Mouse (Mus musculus): ENCODE results near the gene Nup98. TPM values are rescaled to one million over a fixed set of nuclear protein-coding genes. Genes with fewer than 3 reads are reported as not detected.

Gene Nup98
- 16.9 and 20.7 TPM in 2 replicates for polyA plus RNA-seq (2015; fragmentation: Nextera tagmentation; extraction: Ambion mirVana)

- Histone ChIP-seq H3K27ac (peak within 1 kb of the TSS; percentile 88), H3K27me3 (no peaks in the 10 kb centered on the region), H3K4me2 (peak within 1 kb of the TSS; percentile 85), H3K9ac (peak within 1 kb of the TSS; percentile 91), H3K4me3 (replicated peaks) (peak within 1 kb of the TSS; percentile 92), H3K9me3 (replicated peaks) (no peaks in the 10 kb centered on the region), H3K36me3 (0 out of 2 replicates have a peak, but pooled peaks cover 4% of the 10 kb centered on the region), H3K4me1 (replicated peaks) (peaks cover 35% of the 10 kb centered on the region)
- ATAC-seq (ENCODE audit: low read depth) (peak; percentile 95), DNase-seq (peak; percentile 98)
- WGBS (ENCODE audit: insufficient replicate concordance), result under 1% methylated on average over 86 of the region's 87 CpGs
These were observed at the start of gene Nup98, which contains the start of gene Pgap2 for GRCm38 (mm10) chr7:102209756-102210721. TSS of gene Nup98 (minus strand) at chr7:102210176. TSS of gene Pgap2 (plus strand) at chr7:102210208.

GRCm38 (mm10) chr7:102258753-102259152, 48.8 kb upstream of the Nup98 start:
- H3K27ac ChIP-seq, result no peak overlapping the region

GRCm38 (mm10) chr7:102258189-102258588, 48.2 kb upstream of the Nup98 start:
- Histone ChIP-seq H3K27ac (no peak overlapping the region), H3K9me3 (replicated peaks) (no peaks in the 10 kb centered on the region), H3K4me2 (no peak overlapping the region), H3K4me3 (replicated peaks) (no peak overlapping the region), H3K36me3 (no peaks in the 10 kb centered on the region), H3K9ac (no peak overlapping the region), H3K4me1 (replicated peaks) (peaks cover 17% of the 10 kb centered on the region), H3K27me3 (no peaks in the 10 kb centered on the region)
- DNase-seq, result peak; percentile 72
- 19% methylated on average over 4 of the region's 4 CpGs for WGBS (ENCODE audit: insufficient replicate concordance)
- ATAC-seq (ENCODE audit: low read depth), result peak; percentile 52; the same call in 1 of the 2 replicates

More at GRCm38 (mm10) chr7:102258753-102259152, 48.8 kb upstream of the Nup98 start:
- Histone ChIP-seq H3K4me3 (replicated peaks) (no peak overlapping the region), H3K9ac (no peak overlapping the region), H3K4me2 (no peak overlapping the region), H3K4me1 (replicated peaks) (peaks cover 11% of the 10 kb centered on the region), H3K9me3 (replicated peaks) (no peaks in the 10 kb centered on the region), H3K27me3 (no peaks in the 10 kb centered on the region), H3K36me3 (no peaks in the 10 kb centered on the region)
- WGBS (ENCODE audit: insufficient replicate concordance), result 45% methylated on average over 3 of the region's 3 CpGs
- DNase-seq (peak; percentile 38), ATAC-seq (ENCODE audit: low read depth) (peak; percentile 52; the same call in 1 of the 2 replicates)

GRCm38 (mm10) chr7:102256636-102257035, 46.7 kb upstream of the Nup98 start:
- ATAC-seq (ENCODE audit: low read depth), result no peak
- Histone ChIP-seq H3K27ac (no peak overlapping the region), H3K9ac (no peak overlapping the region), H3K27me3 (no peaks in the 10 kb centered on the region), H3K4me3 (replicated peaks) (no peak overlapping the region), H3K9me3 (replicated peaks) (no peaks in the 10 kb centered on the region), H3K36me3 (no peaks in the 10 kb centered on the region), H3K4me2 (no peak overlapping the region), H3K4me1 (replicated peaks) (peaks cover 26% of the 10 kb centered on the region)
- WGBS (ENCODE audit: insufficient replicate concordance), result 81% methylated on average over 3 of the region's 3 CpGs
- DNase-seq, result no peak

GRCm38 (mm10) chr7:102255954-102256353, 46.0 kb upstream of the Nup98 start, which contains the start of gene Rhog:
TSS of gene Rhog (minus strand) at chr7:102256054.
- Histone ChIP-seq H3K36me3 (no peaks in the 10 kb centered on the region), H3K9ac (no peak within 1 kb of the TSS), H3K9me3 (replicated peaks) (no peaks in the 10 kb centered on the region), H3K27ac (no peak within 1 kb of the TSS), H3K27me3 (no peaks in the 10 kb centered on the region), H3K4me1 (replicated peaks) (peaks cover 33% of the 10 kb centered on the region), H3K4me2 (no peak within 1 kb of the TSS), H3K4me3 (replicated peaks) (no peak within 1 kb of the TSS)
- WGBS (ENCODE audit: insufficient replicate concordance), result 68% methylated on average over 3 of the region's 3 CpGs
- ATAC-seq (ENCODE audit: low read depth) (no peak), DNase-seq (no peak)

- DNase-seq (no peak), ATAC-seq (ENCODE audit: low read depth) (no peak)
- Histone ChIP-seq H3K9ac (peak overlapping the region; percentile 37; the same call in 1 of the 2 replicates), H3K4me2 (peak overlapping the region; percentile 35), H3K4me1 (replicated peaks) (peaks cover 36% of the 10 kb centered on the region), H3K27ac (peak overlapping the region; percentile 20; the same call in 1 of the 2 replicates), H3K9me3 (replicated peaks) (no peaks in the 10 kb centered on the region), H3K36me3 (no peaks in the 10 kb centered on the region), H3K27me3 (no peaks in the 10 kb centered on the region), H3K4me3 (replicated peaks) (no peak overlapping the region; the same call in 1 of the 2 replicates)
- WGBS (ENCODE audit: insufficient replicate concordance), result 22% methylated on average over 1 of the region's 1 CpGs
These were observed 43.7 kb upstream of the Nup98 start for GRCm38 (mm10) chr7:102253631-102254030.

GRCm38 (mm10) chr7:102250631-102251214, 40.7 kb upstream of the Nup98 start:
- H3K4me3 ChIP-seq (replicated peaks), result peak overlapping the region; percentile 90
- H3K27me3 ChIP-seq, result no peaks in the 10 kb centered on the region
- H3K4me2 ChIP-seq, result peak overlapping the region; percentile 98
- H3K9ac ChIP-seq, result peak overlapping the region; percentile 93
- peak overlapping the region; percentile 98 for H3K27ac ChIP-seq
- DNase-seq (peak; percentile 81), ATAC-seq (ENCODE audit: low read depth) (peak; percentile 72)
- no peaks in the 10 kb centered on the region for H3K9me3 ChIP-seq (replicated peaks)
- H3K4me1 ChIP-seq (replicated peaks), result peaks cover 64% of the 10 kb centered on the region
- under 1% methylated on average over 33 of the region's 33 CpGs for WGBS (ENCODE audit: insufficient replicate concordance)
- no peaks in the 10 kb centered on the region for H3K36me3 ChIP-seq

- Histone ChIP-seq H3K4me1 (replicated peaks) (peaks cover 71% of the 10 kb centered on the region), H3K27ac (peak overlapping the region; percentile 98)
- 0% methylated on average over 39 of the region's 49 CpGs for WGBS (ENCODE audit: insufficient replicate concordance)
These were observed 40.1 kb upstream of the Nup98 start for GRCm38 (mm10) chr7:102249896-102250630.

GRCm38 (mm10) chr7:102249531-102249895, 39.5 kb upstream of the Nup98 start:
- H3K36me3 ChIP-seq, result peaks cover 4% of the 10 kb centered on the region; the same call in 1 of the 2 replicates
- peaks cover 76% of the 10 kb centered on the region for H3K4me1 ChIP-seq (replicated peaks)
- H3K9ac ChIP-seq, result peak overlapping the region; percentile 93
- H3K27ac ChIP-seq, result peak overlapping the region; percentile 98
- no peaks in the 10 kb centered on the region for H3K27me3 ChIP-seq
- H3K9me3 ChIP-seq (replicated peaks), result no peaks in the 10 kb centered on the region
- DNase-seq (no peak), ATAC-seq (ENCODE audit: low read depth) (peak; percentile 36)
- peak overlapping the region; percentile 98 for H3K4me2 ChIP-seq
- H3K4me3 ChIP-seq (replicated peaks), result peak overlapping the region; percentile 90
- under 1% methylated on average over 23 of the region's 23 CpGs for WGBS (ENCODE audit: insufficient replicate concordance)

More at GRCm38 (mm10) chr7:102249896-102250630, 40.1 kb upstream of the Nup98 start:
- peak overlapping the region; percentile 93 for H3K9ac ChIP-seq
- H3K4me3 ChIP-seq (replicated peaks), result peak overlapping the region; percentile 90
- DNase-seq (peak; percentile 68), ATAC-seq (ENCODE audit: low read depth) (peak; percentile 81)
- no peaks in the 10 kb centered on the region for H3K9me3 ChIP-seq (replicated peaks)
- peak overlapping the region; percentile 98 for H3K4me2 ChIP-seq
- H3K27me3 ChIP-seq, result no peaks in the 10 kb centered on the region
- no peaks in the 10 kb centered on the region for H3K36me3 ChIP-seq

- peak; percentile 6; the same call in 1 of the 2 replicates for ATAC-seq (ENCODE audit: low read depth)
These were observed 38.9 kb upstream of the Nup98 start for GRCm38 (mm10) chr7:102248691-102249404.

More at GRCm38 (mm10) chr7:102248691-102249404, 38.9 kb upstream of the Nup98 start:
- peak overlapping the region; percentile 93 for H3K9ac ChIP-seq
- peak overlapping the region; percentile 98 for H3K27ac ChIP-seq
- peak overlapping the region; percentile 98 for H3K4me2 ChIP-seq
- H3K4me3 ChIP-seq (replicated peaks), result peak overlapping the region; percentile 90
- peak; percentile 29 for DNase-seq
- no peaks in the 10 kb centered on the region for H3K9me3 ChIP-seq (replicated peaks)
- no peaks in the 10 kb centered on the region for H3K27me3 ChIP-seq
- H3K36me3 ChIP-seq, result peaks cover 9% of the 10 kb centered on the region; the same call in 1 of the 2 replicates
- H3K4me1 ChIP-seq (replicated peaks), result peaks cover 77% of the 10 kb centered on the region
- 4% methylated on average over 16 of the region's 16 CpGs for WGBS (ENCODE audit: insufficient replicate concordance)

Data from liver, embryonic 13.5 days (tissue).